Comparison of ENCODE assay signal across 8 mouse cellular contexts in the genomic region with DNA sequence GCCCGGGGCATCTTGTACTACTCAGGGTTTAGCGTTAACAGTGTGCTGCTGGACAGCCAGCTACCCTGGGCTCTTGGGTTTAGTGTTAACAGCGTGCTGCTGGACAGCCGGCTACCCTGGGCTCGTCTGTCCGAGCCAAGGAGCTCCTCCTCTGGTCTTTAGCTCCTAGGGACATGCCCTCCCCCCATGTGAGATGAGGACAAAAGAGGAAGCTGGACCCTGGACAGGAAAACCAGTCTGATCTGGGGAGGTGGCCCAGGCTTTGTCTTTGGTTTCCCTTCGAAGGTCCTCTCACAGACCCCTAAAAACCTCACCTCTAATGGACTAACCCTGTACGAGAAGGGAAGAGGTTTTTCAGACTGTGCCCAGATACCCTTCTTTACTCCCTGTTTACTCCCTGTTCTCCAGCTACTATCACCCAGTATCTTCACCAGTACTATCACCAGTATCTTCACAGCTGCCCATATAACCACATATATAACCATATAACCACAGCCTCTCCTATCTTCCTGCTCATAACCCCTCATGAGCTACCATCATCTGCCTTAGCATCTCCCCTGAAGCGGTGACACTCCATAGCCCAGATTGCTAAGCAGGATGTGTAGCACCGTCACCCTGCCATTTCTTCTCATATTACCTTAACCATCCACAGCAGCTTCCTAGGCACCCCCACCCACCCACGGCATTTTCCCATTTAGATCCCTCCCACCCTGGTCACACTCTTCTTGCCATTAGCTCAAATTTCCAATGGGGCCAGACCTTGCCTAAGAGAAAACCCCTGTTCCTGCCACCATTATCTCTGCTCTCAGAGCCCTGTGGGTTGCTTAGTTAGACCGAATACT. TPM values are rescaled to one million over a fixed set of nuclear protein-coding genes. Genes with fewer than 3 reads are reported as not detected.
DNase-seq lines count a peak whose midpoint lies in the region; ATAC-seq and TF ChIP-seq lines count a peak whose summit lies in the region.

No protein-coding gene starts in this region.

- WGBS in embryonic facial prominence, embryonic 13.5 days, result 40% methylated on average over 12 of the region's 12 CpGs
- 50% methylated on average over 12 of the region's 12 CpGs for WGBS in kidney, postnatal 0 days

- H3K9ac ChIP-seq in embryonic facial prominence, embryonic 13.5 days, result peak overlapping the region; percentile 92; the same call in 1 of the 2 replicates
- no peak overlapping the region for H3K9ac ChIP-seq in kidney, postnatal 0 days (ENCODE audit: low read depth, low read length)

- no peaks in the 10 kb centered on the region for H3K27me3 ChIP-seq in embryonic facial prominence, embryonic 13.5 days
- no peaks in the 10 kb centered on the region for H3K27me3 ChIP-seq in kidney, postnatal 0 days (ENCODE audit: insufficient read depth, low read length)

- intact Hi-C loops in left cerebral cortex, postnatal 36 days (cut with DNase I), result loop anchor here (5.0 kb wide), 1 partner anchor 35 kb away; a partner anchor contains a TSS

- H3K4me2 ChIP-seq in embryonic facial prominence, embryonic 13.5 days, result peak overlapping the region; percentile 77
- H3K4me2 ChIP-seq in kidney, postnatal 0 days (ENCODE audit: low read length), result peak overlapping the region; percentile 77

- H3K27ac ChIP-seq in layer of hippocampus, adult 2 months, result peak overlapping the region; percentile 97
- no peak overlapping the region for H3K27ac ChIP-seq in embryonic facial prominence, embryonic 13.5 days
- no peak overlapping the region for H3K27ac ChIP-seq in kidney, postnatal 0 days

- no peak for DNase-seq in layer of hippocampus, adult 2 months (ENCODE audit: low spot score in 2 of 2)
- DNase-seq in layer of hippocampus, adult 11-12 months (ENCODE audit: low spot score), result no peak
- peak; percentile 18 for DNase-seq in kidney, postnatal 0 days (ENCODE audit: low spot score)
- DNase-seq in lung, postnatal 4 days, result peak; percentile 48 to 54
- DNase-seq in urinary bladder, postnatal 36 days (ENCODE audit: low spot score in 2 of 2), result no peak
- no peak for DNase-seq in left cerebral cortex, postnatal 36 days (ENCODE audit: low spot score in 2 of 2)

- H3K4me1 ChIP-seq in embryonic facial prominence, embryonic 13.5 days, result peaks cover 48% of the 10 kb centered on the region
- peaks cover 44% of the 10 kb centered on the region for H3K4me1 ChIP-seq in kidney, postnatal 0 days (replicated peaks; ENCODE audit: insufficient read depth, low read length)

- no peak for TF ChIP-seq CTCF in layer of hippocampus, adult 2 months (conservative IDR thresholded peaks at IDR 0.05)
- TF ChIP-seq CTCF in kidney, postnatal 0 days (IDR thresholded peaks at IDR 0.05; ENCODE audit: low read depth), result no peak

- H3K9me3 ChIP-seq in embryonic facial prominence, embryonic 13.5 days, result no peaks in the 10 kb centered on the region
- H3K9me3 ChIP-seq in kidney, postnatal 0 days (replicated peaks; ENCODE audit: low read length), result no peaks in the 10 kb centered on the region

- peak overlapping the region; percentile 8; the same call in 1 of the 2 replicates for H3K4me3 ChIP-seq in layer of hippocampus, adult 2 months
- H3K4me3 ChIP-seq in embryonic facial prominence, embryonic 13.5 days, result peak overlapping the region; percentile 80; the same call in 1 of the 2 replicates
- no peak overlapping the region for H3K4me3 ChIP-seq in kidney, postnatal 0 days (replicated peaks; ENCODE audit: low read depth, low read length)

- H3K36me3 ChIP-seq in embryonic facial prominence, embryonic 13.5 days, result peaks cover 12% of the 10 kb centered on the region; the same call in 1 of the 2 replicates
- H3K36me3 ChIP-seq in kidney, postnatal 0 days (ENCODE audit: insufficient read depth, low read length), result no peaks in the 10 kb centered on the region

- ATAC-seq in embryonic facial prominence, embryonic 13.5 days (ENCODE audit: insufficient number of reproducible peaks, insufficient read depth, low FRiP score, low TSS enrichment, low read depth), result no peak
- ATAC-seq in kidney, postnatal 0 days (replicated peaks; ENCODE audit: low FRiP score, low read depth), result no peak
- ATAC-seq in cerebellum, adult (ENCODE audit: insufficient number of reproducible peaks, low FRiP score, low TSS enrichment), result no peak

RNA-seq across cellular contexts. Expression of a gene that starts 8.7 kb away (rescaled TPM):
- total RNA-seq in layer of hippocampus, adult 2 months (2021), result 10 to 100 TPM; 23.4 to 23.9 TPM
- 59.5 and 60.7 TPM in 2 replicates for polyA plus RNA-seq in embryonic facial prominence, embryonic 13.5 days (2015; fragmentation: Nextera tagmentation; extraction: Ambion mirVana)
- polyA plus RNA-seq in kidney, postnatal 0 days (2015; fragmentation: Nextera tagmentation; extraction: Ambion mirVana), result 50.6 and 52.1 TPM in 2 replicates
- total RNA-seq in left cerebral cortex, postnatal 36 days (2021), result 10 to 100 TPM; 25.5 to 31.0 TPM

RNA-seq across cellular contexts. Expression of a gene that starts 20.4 kb away (rescaled TPM):
- 10 to 100 TPM; 61.3 to 66.8 TPM for total RNA-seq in layer of hippocampus, adult 2 months (2021)
- polyA plus RNA-seq in embryonic facial prominence, embryonic 13.5 days (2015; fragmentation: Nextera tagmentation; extraction: Ambion mirVana), result 27.7 and 30.1 TPM in 2 replicates
- 9.7 and 10.3 TPM in 2 replicates for polyA plus RNA-seq in kidney, postnatal 0 days (2015; fragmentation: Nextera tagmentation; extraction: Ambion mirVana)
- total RNA-seq in left cerebral cortex, postnatal 36 days (2021), result 10 to 100 TPM; 88.5 to 92.8 TPM

RNA-seq across cellular contexts. Expression of a gene that starts 37.2 kb away (rescaled TPM):
- 10 to 100 TPM; 24.3 to 30.6 TPM for total RNA-seq in layer of hippocampus, adult 2 months (2021)
- 93.5 and 98.9 TPM in 2 replicates for polyA plus RNA-seq in embryonic facial prominence, embryonic 13.5 days (2015; fragmentation: Nextera tagmentation; extraction: Ambion mirVana)
- 65.8 and 66.8 TPM in 2 replicates for polyA plus RNA-seq in kidney, postnatal 0 days (2015; fragmentation: Nextera tagmentation; extraction: Ambion mirVana)
- 10 to 100 TPM; 22.1 to 23.1 TPM for total RNA-seq in left cerebral cortex, postnatal 36 days (2021)

RNA-seq across cellular contexts. Expression of a gene that starts 37.2 kb away (rescaled TPM):
- 10 to 100 TPM; 40.7 to 45.0 TPM for total RNA-seq in layer of hippocampus, adult 2 months (2021)
- polyA plus RNA-seq in embryonic facial prominence, embryonic 13.5 days (2015; fragmentation: Nextera tagmentation; extraction: Ambion mirVana), result 37.1 and 38.7 TPM in 2 replicates
- 19.1 and 21.1 TPM in 2 replicates for polyA plus RNA-seq in kidney, postnatal 0 days (2015; fragmentation: Nextera tagmentation; extraction: Ambion mirVana)
- 10 to 100 TPM; 34.0 to 44.5 TPM for total RNA-seq in left cerebral cortex, postnatal 36 days (2021)

Comparison
In these comparisons a context has a peak if more than half of its experiments do, and no peak if none do; other contexts are left out.
1. DNase-seq: peak in kidney, postnatal 0 days (single experiment) and lung, postnatal 4 days (2 of 2); none in layer of hippocampus, adult 2 months (0 of 2), layer of hippocampus, adult 11-12 months (single experiment), urinary bladder, postnatal 36 days (0 of 2) and left cerebral cortex, postnatal 36 days (0 of 2).